Mouse (Mus musculus) myocyte (in vitro differentiated cells): ENCODE results near the gene 1700042G07Rik. TPM values are rescaled to one million over a fixed set of nuclear protein-coding genes. Genes with fewer than 3 reads are reported as not detected.

Experiments
- H3K27me3 ChIP-seq: one replicate; pipeline ENCODE4 v1.6.1; 2011; ENCODE audit not compliant: control insufficient read depth, insufficient read depth, insufficient read length
- H3K36me3 ChIP-seq: one replicate; pipeline ENCODE4 v1.6.1; 2011; ENCODE audit not compliant: control insufficient read depth, insufficient read depth
- H3K4me2 ChIP-seq: one replicate; pipeline ENCODE4 v1.6.1; 2011; ENCODE audit warnings: low read depth, control low read depth
- H3K4me3 ChIP-seq: one replicate; pipeline ENCODE4 v1.5.1; 2011; ENCODE audit warnings: mild to moderate bottlenecking, control low read depth, moderate library complexity
- H3K79me2 ChIP-seq: one replicate; pipeline ENCODE4 v1.6.1; 2011; ENCODE audit not compliant: control insufficient read depth, insufficient read depth
- H3ac ChIP-seq: one replicate; pipeline ENCODE4 v1.6.1; 2011; ENCODE audit not compliant: control insufficient read depth, insufficient read length
- CEBPB ChIP-seq: IDR thresholded peaks from 2 replicates; pipeline ENCODE4 v1.6.1; 2011; ENCODE audit warnings: mild to moderate bottlenecking, moderate library complexity; ENCODE audit not compliant: poor library complexity, insufficient read depth, severe bottlenecking
- E2F4 ChIP-seq: IDR thresholded peaks from one replicate; pipeline ENCODE4 v1.6.1; 2011; ENCODE audit warnings: mild to moderate bottlenecking, control low read depth, moderate library complexity; ENCODE audit not compliant: insufficient read depth
- MAX ChIP-seq: IDR thresholded peaks from one replicate; pipeline ENCODE4 v1.6.1; 2011; ENCODE audit warnings: low read depth, mild to moderate bottlenecking, control low read depth
- MYOD1 ChIP-seq, 3 experiments: IDR thresholded peaks; one replicate each; pipeline ENCODE4 v1.6.1; 2011; ENCODE audit warnings: control low read depth in 2 of 3, low read depth in 2 of 3, mild to moderate bottlenecking in 2 of 3, moderate library complexity in 1 of 3; ENCODE audit not compliant: insufficient read length in 2 of 3, control insufficient read depth in 1 of 3
- MYOG ChIP-seq, 3 experiments: IDR thresholded peaks; one replicate each; pipeline ENCODE4 v1.6.1; 2011; ENCODE audit warnings: control low read depth in 2 of 3, low read depth in 2 of 3, mild to moderate bottlenecking in 2 of 3; ENCODE audit not compliant: insufficient read length in 2 of 3, control insufficient read depth in 1 of 3, insufficient read depth in 1 of 3
- POLR2A ChIP-seq: IDR thresholded peaks from one replicate; pipeline ENCODE4 v1.6.1; 2011; ENCODE audit warnings: low read depth, mild to moderate bottlenecking, control low read depth, moderate library complexity; ENCODE audit not compliant: insufficient read length
- POLR2AphosphoS2 ChIP-seq: IDR thresholded peaks from one replicate; pipeline ENCODE4 v1.6.1; 2011; ENCODE audit warnings: low read depth, control low read depth; ENCODE audit not compliant: insufficient read length
- REST ChIP-seq: IDR thresholded peaks from one replicate; pipeline ENCODE4 v1.6.1; 2011; ENCODE audit warnings: mild to moderate bottlenecking, control low read depth, moderate library complexity; ENCODE audit not compliant: insufficient read depth, insufficient read length
- SRF ChIP-seq: IDR thresholded peaks from one replicate; pipeline ENCODE4 v1.6.1; 2011; ENCODE audit warnings: low read depth; ENCODE audit not compliant: control insufficient read depth, insufficient read length
- TCF12 ChIP-seq: IDR thresholded peaks from one replicate; pipeline ENCODE4 v1.6.1; 2011; ENCODE audit warnings: mild to moderate bottlenecking, control low read depth; ENCODE audit not compliant: poor library complexity, insufficient read depth, severe bottlenecking
- TCF3 ChIP-seq: IDR thresholded peaks from one replicate; pipeline ENCODE4 v1.6.1; 2011; ENCODE audit warnings: low read depth, control low read depth; ENCODE audit not compliant: insufficient read length
- USF1 ChIP-seq: IDR thresholded peaks from one replicate; pipeline ENCODE4 v1.6.1; 2011; ENCODE audit warnings: low read depth, mild to moderate bottlenecking, control low read depth, moderate library complexity
- polyA plus RNA-seq: library from polyadenylated mRNA; unstranded; fragments of >200 nt; fragmentation: generic; extraction: Trizol; gene quantifications from one replicate; pipeline ENCODE4 v1.2.1, GENCODE M21; 2012; ENCODE audit warnings: missing spikeins

Gene 1700042G07Rik
- polyA plus RNA-seq, 1 experiment, result not detected

DNA sequence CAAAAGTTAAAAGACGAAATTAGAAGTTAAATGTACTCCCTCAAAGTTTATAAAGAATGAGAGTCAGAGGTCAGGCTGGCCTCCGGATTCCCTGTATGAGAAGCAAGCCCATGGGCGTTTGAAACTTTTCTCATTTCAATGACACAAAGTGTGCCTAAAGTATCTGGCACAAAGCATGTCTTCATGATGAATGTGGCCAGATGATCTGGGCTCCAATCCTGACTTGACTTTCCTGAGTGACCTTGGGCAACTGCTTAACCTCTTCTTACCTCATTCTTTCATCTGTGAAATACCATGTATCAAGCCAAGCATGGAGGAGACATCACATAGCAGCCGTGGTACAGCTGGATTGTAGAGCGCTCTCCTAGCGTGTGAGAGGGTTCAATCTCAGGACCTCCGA, 30.9 kb upstream of the 1700042G07Rik start:
- H3K36me3 ChIP-seq, result no peaks in the 10 kb centered on the region
- H3K79me2 ChIP-seq, result no peaks in the 10 kb centered on the region
- H3ac ChIP-seq, result no peak overlapping the region
- no peaks in the 10 kb centered on the region for H3K27me3 ChIP-seq
- no peak overlapping the region for H3K4me2 ChIP-seq
- no peak for TF ChIP-seq TCF3
- TF ChIP-seq POLR2AphosphoS2, result no peak
- TF ChIP-seq E2F4, result no peak
- no peak for TF ChIP-seq MAX
- TF ChIP-seq SRF, result no peak
- TF ChIP-seq REST, result no peak
- no peak for TF ChIP-seq USF1
- TF ChIP-seq MYOG (IDR thresholded peaks at IDR 0.05; ENCODE audit: control insufficient read depth in 1 of 3, insufficient read depth in 1 of 3, insufficient read length in 2 of 3, low read depth in 2 of 3), result no peak
- no peak for TF ChIP-seq POLR2A
- H3K4me3 ChIP-seq, result no peak overlapping the region

DNA sequence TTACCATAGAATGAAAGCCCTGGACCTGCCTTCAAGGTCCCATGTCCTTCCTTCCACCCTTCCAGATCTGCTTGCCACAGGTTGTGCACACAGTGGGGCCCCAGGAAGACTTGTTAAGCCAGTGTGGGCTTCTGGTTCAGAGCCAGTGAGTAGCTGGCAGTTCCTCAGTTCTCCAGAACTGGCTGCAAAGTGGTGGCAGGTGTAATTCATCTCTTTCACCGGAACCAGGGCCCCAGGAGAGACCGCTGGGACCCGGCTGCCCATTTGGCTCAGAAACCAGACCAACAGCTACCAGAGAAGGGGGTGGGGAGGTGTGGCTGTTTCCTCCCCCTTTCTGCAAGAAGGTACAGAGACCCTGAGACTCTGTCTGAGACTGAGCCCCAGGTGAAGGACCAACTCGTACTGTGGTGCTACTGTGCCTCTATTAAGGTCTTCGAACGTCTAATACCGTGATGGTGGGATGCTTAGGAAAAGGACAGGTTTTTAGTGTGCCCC, 29.8 kb upstream of the 1700042G07Rik start:
- TF ChIP-seq TCF12, result no peak
- TF ChIP-seq MYOD1 (IDR thresholded peaks at IDR 0.05; ENCODE audit: control insufficient read depth in 1 of 3, insufficient read length in 2 of 3, low read depth in 2 of 3), result no peak
- no peak for TF ChIP-seq USF1
- Histone ChIP-seq H3K4me3 (peak overlapping the region; percentile 46), H3K4me2 (peak overlapping the region; percentile 77), H3K79me2 (no peaks in the 10 kb centered on the region), H3K27me3 (no peaks in the 10 kb centered on the region), H3K36me3 (no peaks in the 10 kb centered on the region), H3ac (no peak overlapping the region)

DNA sequence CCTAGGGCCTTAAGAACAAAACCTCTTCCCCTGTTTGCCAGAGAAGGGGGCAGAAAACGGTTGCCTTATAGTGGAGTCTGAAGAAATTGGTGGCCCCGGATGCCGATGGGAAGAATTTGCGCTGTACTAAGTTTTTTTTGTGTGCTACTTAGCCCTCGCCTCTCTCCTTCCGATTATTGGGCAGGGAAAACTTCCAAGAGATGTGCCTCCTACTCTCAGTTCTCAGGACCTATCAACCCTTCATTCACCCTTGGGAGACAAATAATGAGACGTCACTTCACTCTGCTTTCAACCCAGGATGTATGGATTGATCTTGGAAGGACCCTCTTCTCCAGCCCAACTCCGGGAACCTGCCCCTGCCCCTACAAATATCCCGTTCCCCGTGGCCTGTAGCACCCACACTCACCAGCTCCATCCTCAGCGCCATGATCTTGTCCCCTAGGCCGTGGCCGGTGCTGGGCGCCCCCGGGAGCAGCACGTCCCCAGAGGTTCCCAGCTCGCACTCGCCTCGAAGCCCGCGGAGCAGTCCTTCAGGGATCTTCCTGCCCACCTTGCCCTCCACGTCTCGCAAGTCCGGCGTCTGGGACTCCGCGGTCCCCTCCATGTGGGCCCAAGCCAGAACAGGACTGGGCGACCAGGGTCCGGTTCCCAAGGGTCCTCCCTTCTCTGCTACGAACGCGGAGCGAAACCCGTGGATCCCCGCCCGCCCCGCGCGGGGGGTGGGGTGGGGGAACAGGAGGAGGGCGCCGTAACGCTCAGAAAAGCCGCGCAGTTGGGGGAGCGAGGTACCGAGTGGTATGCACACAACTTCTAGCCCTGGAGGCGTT, 29.1 kb upstream of the 1700042G07Rik start:
- peak overlapping the region; percentile 77 for H3K4me2 ChIP-seq
- H3K4me3 ChIP-seq, result peak overlapping the region; percentile 46
- H3ac ChIP-seq, result peak overlapping the region; percentile 2
- H3K79me2 ChIP-seq, result no peaks in the 10 kb centered on the region
- TF ChIP-seq POLR2A (peak; percentile 40), MYOG (IDR thresholded peaks at IDR 0.05; ENCODE audit: control insufficient read depth in 1 of 3, insufficient read depth in 1 of 3, insufficient read length in 2 of 3, low read depth in 2 of 3) (no peak), TCF3 (no peak), SRF (no peak), TCF12 (no peak), USF1 (no peak), MYOD1 (IDR thresholded peaks at IDR 0.05; ENCODE audit: control insufficient read depth in 1 of 3, insufficient read length in 2 of 3, low read depth in 2 of 3) (no peak), CEBPB (no peak), MAX (no peak)
- H3K36me3 ChIP-seq, result no peaks in the 10 kb centered on the region
- H3K27me3 ChIP-seq, result no peaks in the 10 kb centered on the region

DNA sequence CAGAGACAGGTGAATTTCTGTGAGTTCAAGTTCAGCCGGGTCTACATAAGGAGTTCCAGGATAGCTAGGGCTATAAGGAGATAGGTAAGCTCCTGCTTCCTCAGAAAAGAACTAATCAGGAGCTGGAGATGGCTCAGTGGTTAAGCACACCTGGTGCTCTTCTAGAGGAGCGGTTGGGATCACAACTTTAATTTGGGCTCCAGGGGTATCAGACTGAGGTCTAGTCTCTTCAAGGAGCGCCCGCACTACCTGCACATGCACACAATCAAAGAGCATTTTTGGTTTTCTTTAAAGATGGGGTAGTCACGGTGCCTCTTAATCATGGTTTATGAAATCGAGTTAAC, 23.4 kb upstream of the 1700042G07Rik start:
- Histone ChIP-seq H3K4me3 (peak overlapping the region; percentile 95), H3K4me2 (peak overlapping the region; percentile 79), H3ac (peak overlapping the region; percentile 68), H3K27me3 (no peaks in the 10 kb centered on the region), H3K36me3 (peaks cover 19% of the 10 kb centered on the region), H3K79me2 (peaks cover 20% of the 10 kb centered on the region)
- TF ChIP-seq MAX (no peak), POLR2AphosphoS2 (no peak), TCF3 (no peak)

DNA sequence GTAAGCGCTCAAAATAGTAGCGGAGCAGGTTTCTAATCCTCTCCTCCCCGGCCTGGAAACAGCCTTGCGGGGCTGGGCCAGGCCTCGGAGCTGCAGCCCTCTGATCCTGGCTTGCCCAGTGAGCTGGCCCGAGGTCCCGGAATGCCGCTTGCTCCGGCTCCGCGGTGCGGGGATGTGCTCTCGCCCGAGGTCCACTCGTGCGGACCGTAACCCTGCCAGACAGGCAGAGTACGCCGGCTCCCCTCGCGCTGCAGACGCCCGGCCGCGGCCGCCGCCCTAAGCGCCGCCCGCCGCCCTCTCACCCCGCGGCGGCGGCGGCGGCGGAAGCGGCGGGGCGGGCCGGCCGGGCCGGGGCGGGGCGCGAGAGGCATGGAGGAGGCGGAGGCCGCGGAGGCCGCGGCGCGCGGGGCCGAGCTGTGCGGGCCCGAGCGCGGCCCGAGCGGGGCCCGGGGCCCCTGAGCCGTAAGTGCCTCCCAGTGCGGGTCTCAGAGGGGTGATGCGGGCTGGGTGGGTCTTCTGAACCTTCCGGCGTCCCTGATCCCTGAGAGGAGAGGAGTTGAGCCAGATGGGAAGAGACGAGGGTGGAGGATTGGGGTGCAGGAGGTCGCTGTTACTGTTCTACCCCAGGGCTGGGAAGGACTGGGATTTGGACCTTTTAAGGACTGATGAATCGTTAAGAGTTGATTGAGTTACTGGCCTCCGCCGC, 22.9 kb upstream of the 1700042G07Rik start:
- peak overlapping the region; percentile 68 for H3ac ChIP-seq
- H3K4me3 ChIP-seq, result peak overlapping the region; percentile 95
- peaks cover 24% of the 10 kb centered on the region for H3K36me3 ChIP-seq
- TF ChIP-seq POLR2AphosphoS2 (peak; percentile 89), MYOG (IDR thresholded peaks at IDR 0.05; ENCODE audit: control insufficient read depth in 1 of 3, insufficient read depth in 1 of 3, insufficient read length in 2 of 3, low read depth in 2 of 3) (no peak), POLR2A (peak; percentile 91)
- H3K27me3 ChIP-seq, result no peaks in the 10 kb centered on the region
- H3K79me2 ChIP-seq, result peaks cover 20% of the 10 kb centered on the region
- peak overlapping the region; percentile 94 for H3K4me2 ChIP-seq
